Mouse (Mus musculus) layer of hippocampus, adult 9-10 months (tissue): Measurements from ENCODE around the gene Basp1.

Experiments used
- DNase-seq: peaks from one replicate; pipeline ENCODE4 v3.0.0; 2022; ENCODE audit warnings: low spot score

Gene Basp1

GRCm38 (mm10) chr15:25416367-25416766 lies 2.8 kb upstream of the Basp1 start:
- DNase-seq, result no peak

DNA sequence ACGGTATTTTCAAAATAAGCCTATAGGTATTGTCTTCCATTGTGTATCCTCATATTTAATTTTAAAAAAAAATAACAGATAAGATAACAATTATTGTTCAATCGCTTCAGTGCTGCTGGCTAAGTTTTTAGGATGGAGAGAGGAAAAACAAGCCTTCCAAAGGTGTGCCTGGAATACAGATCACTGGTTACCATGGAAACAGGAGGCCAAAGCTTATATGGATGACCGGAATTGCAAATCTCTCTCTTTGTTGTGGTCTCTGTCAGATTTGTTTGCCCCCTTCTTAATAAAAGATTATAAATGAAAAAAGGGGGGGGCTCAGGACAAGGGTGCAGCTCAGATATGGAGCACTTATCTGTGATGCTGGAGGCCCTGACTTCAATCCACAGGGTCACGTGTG lies 2.4 kb upstream of the Basp1 start:
- no peak for DNase-seq

DNA sequence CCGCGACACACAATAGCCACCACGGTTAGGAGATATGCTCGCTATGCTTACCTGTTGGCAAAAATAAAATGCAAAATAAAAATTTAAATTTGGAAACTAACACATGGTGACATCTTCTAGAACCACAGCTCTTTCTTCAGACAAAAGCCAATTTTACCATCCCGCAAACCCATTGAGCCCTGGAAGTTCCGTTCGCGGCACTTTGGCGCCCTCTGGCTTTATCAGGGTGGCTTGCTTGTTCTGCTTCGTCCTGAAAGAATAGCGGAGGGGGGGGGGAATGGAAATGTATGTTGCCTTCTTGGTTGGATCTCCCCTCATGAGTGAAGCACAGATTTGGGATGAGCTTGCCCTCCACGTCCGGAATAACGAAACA lies 1.2 kb upstream of the Basp1 start:
- peak; percentile 88 for DNase-seq

DNA sequence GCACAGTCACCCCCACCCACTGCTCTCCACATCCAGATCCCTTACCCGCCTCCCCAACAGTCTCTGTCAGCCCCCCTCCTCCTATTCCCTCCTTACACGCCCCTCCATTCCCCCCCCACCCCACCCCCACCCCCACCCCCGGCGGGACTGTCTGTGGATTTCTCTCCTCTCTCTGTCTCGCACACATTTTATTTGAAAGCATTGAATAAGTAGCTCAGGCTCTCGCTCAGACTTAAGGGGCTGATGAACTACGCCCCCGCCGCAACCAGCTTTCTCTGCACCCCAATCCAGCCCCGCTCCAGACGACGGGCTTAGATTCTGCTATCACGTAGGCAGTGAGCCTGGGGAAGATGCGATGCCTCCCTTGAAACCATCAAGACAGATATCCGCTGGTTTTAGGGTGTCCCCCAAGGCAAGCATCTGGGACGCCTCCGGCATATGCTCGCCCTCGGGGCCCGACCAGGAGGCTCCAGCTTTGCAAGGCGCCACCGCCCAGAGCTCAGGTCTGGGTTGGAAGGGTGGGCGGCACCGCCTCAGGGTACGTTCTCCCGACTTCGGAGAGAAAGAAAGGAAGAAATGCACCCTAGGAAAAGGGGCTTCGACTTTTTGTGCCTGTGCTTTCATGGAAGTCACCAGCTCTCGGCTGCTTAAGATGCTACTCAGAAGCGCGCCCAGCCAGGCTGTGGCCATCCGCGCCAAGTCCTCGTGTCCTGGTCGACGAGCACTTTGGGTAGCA lies 615 bp upstream of the Basp1 start:
- DNase-seq, result peak; percentile 52

DNA sequence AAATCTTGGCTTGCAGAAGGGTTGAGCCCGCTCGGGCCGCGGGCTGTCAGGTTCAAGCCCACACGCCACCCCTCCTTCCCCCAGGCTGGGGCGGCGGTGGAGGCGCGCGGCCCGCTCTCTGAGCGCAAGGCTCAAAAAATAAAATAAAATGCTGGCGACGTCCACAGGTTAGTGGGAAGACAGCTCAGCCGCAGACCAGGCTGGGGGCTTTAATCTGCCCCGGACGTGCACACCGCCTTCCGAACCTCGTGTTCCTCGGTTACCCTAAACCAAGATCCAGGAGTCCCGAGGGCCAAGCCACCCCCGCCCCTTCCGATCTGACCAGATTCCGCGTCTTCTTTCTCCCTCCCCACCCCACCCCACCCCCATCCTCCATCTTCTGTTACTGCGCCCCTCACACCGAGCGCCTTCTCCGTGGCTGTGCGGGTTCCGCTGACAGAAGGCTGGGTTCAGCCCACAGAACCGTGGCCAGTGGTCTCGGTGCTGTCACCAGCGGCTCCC lies 753 bp downstream of the Basp1 start:
- no peak for DNase-seq

GRCm38 (mm10) chr15:25412171-25412641 lies 1.4 kb downstream of the Basp1 start:
- no peak for DNase-seq

DNA sequence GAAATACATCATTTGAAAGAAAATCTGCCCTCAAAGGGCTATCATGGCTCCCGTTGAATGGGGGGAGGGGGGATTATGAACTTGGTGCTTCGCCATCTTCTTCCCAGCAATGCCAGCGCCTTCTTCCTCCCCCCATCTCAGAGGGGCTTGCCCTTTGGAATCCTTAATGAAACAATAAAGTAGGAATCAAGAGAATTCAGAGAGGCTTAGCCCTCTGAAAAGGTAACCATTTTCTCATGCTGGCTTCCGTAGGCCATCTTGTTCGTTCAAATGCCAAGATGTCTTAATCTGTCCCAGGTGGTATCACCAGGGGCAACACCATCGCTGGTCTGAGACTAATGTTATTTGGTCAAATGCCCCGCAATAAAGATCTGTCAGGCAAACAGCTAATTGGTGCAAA lies 2.1 kb downstream of the Basp1 start:
- no peak for DNase-seq

DNA sequence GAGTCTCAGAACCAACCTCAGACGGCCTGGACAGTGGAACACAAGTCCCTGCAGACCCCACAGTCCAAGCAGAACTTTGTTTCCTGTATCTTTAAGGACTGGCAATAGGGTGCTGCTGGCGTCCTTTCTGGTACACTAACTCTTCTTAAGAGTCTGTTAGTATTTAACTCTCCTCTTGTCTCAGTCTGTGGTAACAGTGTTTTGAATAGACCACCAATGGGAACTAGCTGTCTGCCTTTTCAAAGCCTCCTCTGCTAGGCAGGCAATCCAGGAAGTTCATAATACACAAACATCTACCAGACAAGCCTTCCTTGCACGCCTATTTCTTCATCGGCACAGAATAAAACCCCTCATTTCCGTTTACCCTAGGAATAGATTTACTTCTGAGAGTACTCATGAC lies 7.6 kb downstream of the Basp1 start:
- DNase-seq, result no peak

DNA sequence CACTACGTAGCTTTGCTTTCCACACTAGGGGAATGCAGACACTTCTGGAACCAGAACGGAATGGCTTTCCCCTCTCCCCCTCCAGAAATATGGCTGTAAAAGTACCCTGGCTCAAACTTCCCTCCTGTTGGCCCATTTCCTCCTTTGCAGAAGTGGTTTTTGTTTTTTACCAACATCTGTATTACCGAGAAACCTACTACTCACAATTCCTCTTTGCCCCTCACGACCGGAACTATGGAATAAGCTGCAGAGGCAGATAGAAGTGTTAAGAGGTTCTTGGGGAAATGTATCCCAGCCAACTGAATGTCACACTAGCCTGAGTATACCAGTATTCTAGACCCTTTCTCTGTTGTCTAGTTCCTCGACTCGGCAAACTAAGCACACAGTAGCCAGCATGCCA lies 9.7 kb downstream of the Basp1 start:
- DNase-seq, result no peak

DNA sequence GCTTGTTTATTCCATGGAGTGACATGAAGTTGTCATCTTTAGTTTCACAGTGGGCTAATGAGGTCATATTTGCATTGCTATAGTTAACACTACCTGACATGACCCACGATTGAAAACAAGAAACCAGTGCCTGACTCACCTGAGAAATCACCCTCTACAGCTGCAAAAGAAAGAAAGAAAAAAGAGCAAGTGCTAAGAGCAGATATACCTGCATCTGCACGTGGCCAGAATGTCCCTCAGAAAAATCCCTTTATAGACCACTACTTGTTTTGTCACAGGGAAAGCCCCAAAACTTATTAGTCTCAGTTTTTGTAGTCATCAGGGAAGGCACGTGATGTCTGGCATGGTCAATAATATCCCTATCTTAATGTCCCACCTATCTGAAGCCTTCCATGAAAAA lies 11.6 kb downstream of the Basp1 start:
- DNase-seq, result no peak

DNA sequence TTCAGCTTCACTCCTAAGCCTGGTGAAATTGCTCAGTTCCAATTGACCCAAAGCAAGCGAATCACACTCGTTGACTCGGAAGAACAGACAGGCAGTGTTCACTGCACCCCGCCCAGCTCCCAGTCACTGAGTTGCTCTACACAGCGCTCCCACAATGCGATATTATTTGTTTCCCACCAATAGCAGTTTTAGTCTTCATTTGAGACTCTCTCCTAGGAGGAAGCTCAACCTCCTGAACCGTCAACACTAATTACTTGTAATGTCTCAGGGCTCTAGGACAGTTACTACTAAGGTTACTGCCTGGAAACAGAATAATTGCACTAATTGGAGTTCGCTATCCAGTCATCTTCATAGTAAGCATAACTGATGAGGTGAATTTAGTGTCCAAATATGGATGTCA lies 13.3 kb downstream of the Basp1 start:
- DNase-seq, result no peak

GRCm38 (mm10) chr15:25395912-25396590 lies 17.5 kb downstream of the Basp1 start:
- no peak for DNase-seq

DNA sequence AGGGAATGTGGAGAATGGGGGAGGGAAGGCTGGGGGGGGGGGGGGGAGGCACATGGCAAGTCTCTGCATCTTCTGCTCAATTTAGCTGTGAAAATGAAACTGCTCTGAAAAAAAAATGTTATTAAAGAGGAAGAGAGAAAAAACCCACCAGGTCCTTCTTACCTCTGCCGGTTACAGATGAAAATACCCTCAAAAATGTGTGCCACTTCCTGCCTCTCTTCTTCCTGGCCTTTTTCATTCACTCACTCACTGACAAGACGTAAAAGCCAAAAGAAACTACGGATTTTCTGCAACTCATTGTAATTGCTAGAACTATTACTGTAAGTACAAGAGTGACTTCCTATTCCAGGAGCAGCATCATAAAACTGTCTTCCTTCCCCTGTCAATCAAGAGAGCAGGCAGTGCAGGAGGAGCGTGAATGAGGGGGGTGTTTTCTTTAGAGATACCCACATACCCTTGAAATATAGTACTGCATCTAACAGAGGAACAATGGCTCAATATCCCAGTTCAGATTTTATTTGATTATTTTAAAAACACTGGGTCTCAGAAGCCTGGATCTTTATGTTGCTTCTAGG lies 21.0 kb downstream of the Basp1 start:
- no peak for DNase-seq

GRCm38 (mm10) chr15:25391210-25391609 lies 22.4 kb downstream of the Basp1 start:
- no peak for DNase-seq

DNA sequence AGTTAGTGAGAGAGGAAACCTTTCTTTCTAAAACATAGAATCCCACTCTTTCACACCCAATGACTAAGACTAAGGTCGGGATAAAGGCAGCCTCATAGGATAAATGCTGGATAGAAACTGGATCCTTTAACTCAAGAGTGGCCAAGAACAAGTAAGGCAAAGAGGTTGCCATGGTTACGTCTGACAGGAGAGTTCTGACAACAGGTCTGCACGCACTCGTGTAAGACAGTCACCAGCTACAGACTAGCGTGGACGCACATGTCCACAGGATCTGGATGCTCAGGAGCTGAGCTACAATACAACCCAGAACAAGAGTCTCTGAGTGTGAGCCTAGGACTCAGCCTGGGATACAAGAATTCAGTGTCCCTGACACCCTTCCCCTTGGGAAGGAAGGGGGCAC lies 26.0 kb downstream of the Basp1 start:
- DNase-seq, result no peak

GRCm38 (mm10) chr15:25380051-25380450 lies 33.5 kb downstream of the Basp1 start:
- no peak for DNase-seq

DNA sequence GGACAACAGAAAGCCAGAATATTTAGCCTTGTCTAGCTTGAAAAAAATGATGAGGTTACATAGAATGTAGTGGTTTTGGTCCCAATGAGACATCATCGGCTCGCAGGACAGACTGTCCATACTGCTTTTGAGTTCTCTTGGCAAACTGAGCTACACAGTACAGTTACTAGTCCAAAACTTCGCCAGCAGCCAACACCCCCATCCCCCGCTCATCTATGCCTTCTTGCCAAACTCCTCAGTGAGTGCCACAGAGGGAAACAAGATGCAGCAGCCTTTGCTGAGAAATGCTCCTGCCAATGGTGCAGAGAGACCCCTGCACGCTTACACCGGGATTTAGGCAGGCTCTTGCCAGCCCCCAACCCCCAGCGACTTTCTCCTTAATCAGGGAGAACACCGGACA lies 34.9 kb downstream of the Basp1 start:
- DNase-seq, result no peak

GRCm38 (mm10) chr15:25376914-25377313 lies 36.6 kb downstream of the Basp1 start:
- no peak for DNase-seq

DNA sequence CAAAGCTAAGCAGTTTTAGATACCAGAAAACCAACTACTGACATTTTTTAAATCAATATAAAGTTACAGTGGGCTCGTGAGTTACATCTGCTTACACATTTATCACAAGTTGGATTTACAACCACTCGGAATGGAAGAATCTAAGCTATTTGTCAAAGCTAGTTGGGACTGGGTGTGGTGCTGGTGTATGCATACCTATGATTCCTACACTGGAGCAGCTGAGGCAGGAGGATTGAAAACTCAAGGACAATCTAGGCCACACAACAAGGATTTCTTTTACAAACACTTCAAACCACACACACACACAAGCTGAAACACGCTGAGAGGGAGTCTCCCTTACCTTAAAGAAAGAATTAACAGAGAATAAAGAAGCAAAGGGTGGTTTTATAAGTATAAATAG lies 40.1 kb downstream of the Basp1 start:
- no peak for DNase-seq

DNA sequence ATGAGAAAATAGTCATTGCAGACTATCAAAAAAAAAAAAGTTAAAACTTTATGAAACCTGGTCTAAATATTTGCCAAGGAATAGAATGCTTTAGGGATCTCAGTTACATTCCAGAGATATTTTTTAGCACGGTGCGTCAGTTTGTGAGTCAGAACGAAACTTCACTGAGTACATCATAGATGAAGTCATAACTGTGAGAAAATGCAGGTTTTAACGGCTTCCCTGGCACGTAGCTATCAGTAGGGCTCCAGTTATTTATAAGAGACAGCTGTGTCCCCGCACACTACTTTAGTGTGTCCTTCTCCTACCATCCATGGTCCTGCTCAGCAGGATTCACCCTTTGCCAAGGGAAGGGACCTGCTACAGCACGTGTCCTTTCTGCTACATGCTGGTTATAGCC lies 44.0 kb downstream of the Basp1 start:
- DNase-seq, result no peak

DNA sequence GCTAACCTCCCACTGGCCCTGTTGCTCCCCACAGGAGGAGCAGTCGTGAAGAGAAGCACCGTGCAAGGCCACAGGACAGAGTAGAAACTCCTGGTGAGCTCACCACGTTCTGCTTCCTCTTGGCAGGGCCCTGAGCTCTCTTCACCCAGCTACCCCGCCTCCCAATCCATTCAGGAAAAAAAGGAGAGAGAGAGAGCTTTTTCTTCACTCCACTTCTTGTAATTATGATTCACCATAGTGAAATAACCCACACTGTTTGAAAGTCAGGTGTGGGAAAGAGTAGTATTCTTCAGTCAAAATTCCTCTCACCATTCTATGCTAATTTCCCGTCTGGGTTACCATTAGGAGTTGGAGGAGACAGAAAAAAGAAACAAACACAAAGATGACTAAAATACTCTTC lies 48.1 kb downstream of the Basp1 start:
- no peak for DNase-seq

DNA sequence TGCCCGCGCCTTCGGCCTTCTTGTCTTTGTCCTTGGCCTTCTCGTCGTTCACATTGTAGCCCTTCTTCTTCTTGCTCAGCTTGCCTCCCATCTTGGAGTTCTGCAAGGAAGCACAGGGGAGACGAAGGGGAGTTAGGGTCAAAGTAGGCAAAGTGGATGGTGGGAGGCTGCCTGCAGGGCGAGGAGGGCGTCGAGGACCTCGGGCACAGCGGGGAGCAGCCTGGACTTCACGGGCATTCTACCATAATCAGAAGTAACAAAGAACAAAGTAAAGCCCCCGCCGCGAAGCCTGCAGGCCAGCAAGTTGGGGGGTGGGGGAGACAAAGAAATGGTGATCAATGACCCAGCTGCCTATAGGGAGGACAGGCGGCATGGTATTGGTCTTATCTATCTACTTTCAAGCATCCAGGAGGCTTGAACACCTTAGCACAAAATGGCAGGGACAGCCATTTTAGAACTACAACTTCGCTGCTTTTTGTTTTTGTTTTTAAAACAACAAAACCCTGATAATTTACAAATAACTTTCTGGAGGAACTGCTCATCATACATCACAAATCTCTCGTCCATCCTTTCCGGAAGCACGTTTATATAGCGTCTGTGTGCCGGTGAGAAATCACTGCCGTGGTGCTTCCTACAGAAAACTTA lies 48.6 kb downstream of the Basp1 start:
- DNase-seq, result no peak
